Mouse (Mus musculus) cerebellum, adult 11 months (tissue): ENCODE data around the gene Ubxn11.
A peak's percentile ranks its signal among the peaks of the same experiment; 100 is the strongest.
"Not testable (repeated sequence)": the region's sequence is repeated elsewhere in the genome, so short reads cannot be mapped to it uniquely, and the experiment has no call there.

ENCODE experiments used
- DNase-seq: peaks from one replicate; pipeline ENCODE4 v3.0.0; 2022

The Ubxn11 gene

DNA sequence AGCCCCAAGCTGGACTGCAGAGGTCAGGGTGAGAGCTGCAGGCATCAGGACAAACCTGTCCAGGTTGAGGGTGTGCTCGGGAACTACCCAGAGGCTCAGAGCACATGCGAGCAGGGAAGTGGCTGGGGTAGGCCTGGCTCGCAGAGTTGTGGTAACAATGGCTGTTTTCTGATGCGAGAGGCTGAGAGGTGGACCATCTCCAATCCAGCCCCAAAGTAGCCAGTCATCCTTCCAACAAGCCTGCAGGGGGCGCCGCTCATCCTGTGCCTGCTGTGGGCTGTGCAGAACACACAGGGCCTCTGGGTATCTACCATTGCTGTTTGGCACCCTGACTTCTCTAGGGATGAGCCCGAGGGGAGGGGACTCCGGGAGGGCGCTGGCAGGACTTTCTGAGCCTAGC, 17.3 kb downstream of the Ubxn11 start:
- DNase-seq = no peak

- no peak for DNase-seq
Measured at GRCm38 (mm10) chr4:134120192-134120805, 17.9 kb downstream of the Ubxn11 start.

DNA sequence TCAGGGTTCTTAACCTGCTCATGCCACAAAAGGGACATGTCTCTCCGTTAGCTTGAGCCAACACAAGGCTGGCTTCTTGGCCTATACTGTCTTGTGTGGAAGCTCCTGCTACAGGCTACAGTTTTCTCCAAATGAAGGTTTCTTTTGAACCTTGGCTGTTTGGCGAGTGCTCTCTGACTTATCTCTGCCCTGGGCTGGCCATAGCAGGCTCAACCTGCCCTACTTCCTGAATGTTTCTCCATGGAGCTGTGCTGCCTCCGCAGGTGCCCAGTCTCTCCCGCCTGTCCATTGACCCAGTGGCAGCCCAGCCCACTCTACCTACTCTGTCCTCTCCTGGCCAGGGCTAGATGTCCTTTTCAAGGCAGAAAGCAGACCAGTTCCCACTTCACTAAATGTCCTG, 18.5 kb downstream of the Ubxn11 start:
- no peak for DNase-seq

DNA sequence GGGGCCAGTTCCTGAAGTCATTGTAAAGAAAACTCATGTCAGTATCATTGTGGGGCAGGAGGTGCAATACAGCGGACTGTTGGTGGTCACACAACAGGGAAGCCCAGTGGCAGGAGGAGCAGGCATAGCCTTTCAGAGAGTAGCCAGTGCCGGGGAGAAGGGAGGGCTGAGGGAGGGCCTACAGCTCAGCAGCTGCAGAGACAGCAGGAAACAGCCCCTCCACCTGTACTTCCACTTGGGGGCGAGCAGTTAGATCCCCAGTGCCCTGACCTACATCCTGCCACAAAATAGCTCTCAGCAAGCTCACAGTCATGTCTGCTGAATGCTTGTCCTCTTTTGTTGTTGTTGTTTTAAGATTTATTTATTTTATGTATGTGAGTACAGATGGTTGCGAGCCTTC, 19.2 kb downstream of the Ubxn11 start:
- no peak for DNase-seq

DNA sequence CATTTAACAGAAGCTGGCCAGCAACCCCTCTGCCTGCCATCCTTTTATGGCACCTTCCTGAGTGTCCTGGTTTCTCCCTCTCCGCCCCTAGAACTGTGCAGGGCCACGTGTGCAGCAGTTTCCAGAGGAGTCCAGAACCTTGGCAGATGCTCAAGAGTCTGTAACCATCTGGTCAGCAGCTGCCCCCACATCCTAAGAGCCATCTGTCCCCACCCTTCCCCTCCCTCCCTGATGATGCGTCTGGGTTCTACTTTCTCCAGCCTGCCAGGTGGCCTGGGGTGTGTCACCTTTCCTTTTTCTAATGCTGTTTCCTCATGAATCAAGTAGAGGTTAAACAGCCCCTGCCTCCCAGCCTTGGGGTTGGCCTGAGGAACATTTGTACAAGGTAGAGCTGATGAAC, 19.9 kb downstream of the Ubxn11 start:
- no peak for DNase-seq

- DNase-seq = no peak
Measured at GRCm38 (mm10) chr4:134123147-134123546, 20.8 kb downstream of the Ubxn11 start.

- peak; percentile 51 for DNase-seq
Measured at GRCm38 (mm10) chr4:134123680-134124551, 21.5 kb downstream of the Ubxn11 start.

DNA sequence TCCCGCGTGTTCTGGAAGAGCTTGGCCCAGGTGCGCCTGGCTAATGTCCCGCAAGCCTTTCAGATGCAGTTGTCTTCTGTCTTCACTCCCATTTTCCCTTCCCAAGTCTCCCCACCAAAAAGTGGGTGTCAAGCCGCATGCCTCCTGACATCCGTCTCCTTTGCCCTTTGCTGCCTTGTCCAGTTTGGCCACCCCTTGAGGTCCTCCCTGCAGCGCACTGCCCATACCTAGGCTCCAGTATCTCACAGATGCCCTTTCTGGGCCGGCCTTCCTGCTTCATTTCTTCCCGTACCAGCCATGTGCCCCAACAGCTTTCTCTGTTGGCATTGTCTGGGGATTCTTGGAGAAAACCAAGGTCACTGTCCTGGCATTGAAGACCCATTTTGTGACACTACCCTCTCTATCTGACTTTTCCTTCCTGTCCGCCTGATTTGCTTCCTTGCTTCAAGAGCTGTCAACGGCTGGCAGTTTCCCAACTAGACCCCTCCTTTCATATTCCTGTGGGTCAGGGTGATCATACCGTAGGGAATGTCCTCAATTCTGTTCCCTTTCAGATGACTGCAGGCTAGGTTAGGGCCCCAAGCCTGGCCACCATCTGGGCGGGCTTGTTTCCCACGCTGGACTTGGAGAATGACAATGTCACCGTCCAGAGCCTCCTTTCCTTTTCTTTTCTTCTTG, 23.2 kb downstream of the Ubxn11 start:
- DNase-seq = no peak

GRCm38 (mm10) chr4:134126300-134127120, 24.1 kb downstream of the Ubxn11 start:
- no peak for DNase-seq

- no peak for DNase-seq
Measured at GRCm38 (mm10) chr4:134127121-134127455, 24.7 kb downstream of the Ubxn11 start.

DNA sequence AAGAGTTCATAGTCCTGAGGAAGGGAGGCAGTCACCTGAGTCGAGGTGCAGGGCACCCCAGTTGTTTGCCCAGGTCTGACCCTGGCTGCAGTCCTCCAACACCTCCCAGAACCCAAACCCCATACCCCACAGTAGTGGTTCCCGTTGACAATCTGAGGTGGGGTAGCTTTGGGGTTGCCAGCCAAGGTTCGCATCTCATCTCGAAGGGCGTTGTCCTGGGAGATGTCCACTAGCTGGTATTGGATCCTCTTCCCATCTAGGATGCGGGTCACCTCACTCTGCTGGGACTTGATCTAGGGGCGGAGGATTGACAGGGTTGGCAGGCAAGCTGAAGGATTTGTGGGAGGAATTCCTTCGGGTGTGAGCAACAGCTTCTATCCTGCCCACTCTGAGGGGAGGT, 25.4 kb downstream of the Ubxn11 start:
- DNase-seq = no peak

- DNase-seq = peak; percentile 73
Measured at GRCm38 (mm10) chr4:134128221-134128982, 26.0 kb downstream of the Ubxn11 start, which contains the start of gene Sh3bgrl3. TSS of gene Sh3bgrl3 (minus strand) at chr4:134128789.

DNA sequence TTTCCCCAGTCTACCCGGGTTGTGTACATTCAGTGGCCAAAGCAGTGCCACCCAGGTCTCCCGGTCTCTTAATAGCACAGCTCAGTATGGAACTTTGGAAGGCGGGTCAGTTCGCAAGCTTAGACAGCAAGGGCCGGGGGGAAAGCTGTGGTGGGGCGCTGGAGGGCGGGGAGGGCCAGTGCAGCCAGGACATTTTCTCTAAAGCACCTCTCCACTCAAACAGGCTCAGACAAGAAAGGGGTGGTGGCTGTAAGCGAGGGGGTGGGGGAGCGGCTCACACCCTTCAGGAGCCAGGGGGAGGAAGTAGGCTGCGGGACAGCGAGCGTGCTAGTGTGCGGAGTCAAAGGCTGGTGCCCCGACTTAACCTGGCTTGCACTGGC, 26.6 kb downstream of the Ubxn11 start:
- DNase-seq = no peak

DNA sequence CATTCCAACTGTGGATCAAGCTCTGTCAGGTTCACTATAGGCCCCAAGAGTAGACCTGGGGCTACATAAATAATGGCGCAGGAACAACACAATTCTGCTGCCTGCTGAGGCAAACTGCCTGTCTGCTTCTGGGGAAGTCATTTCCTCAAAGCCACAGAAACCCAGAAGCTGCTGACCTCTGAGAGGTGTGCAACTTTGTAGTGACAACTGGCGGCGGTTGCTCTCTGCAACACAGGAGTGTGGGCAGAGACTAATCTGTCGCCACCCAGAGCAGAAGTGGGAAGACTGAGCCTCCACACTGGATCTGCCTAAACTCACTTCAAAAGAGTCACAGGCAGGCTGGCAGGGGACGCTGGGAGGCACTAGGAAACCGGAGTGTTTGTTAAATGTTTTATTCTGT, 27.1 kb downstream of the Ubxn11 start:
- no peak for DNase-seq

DNA sequence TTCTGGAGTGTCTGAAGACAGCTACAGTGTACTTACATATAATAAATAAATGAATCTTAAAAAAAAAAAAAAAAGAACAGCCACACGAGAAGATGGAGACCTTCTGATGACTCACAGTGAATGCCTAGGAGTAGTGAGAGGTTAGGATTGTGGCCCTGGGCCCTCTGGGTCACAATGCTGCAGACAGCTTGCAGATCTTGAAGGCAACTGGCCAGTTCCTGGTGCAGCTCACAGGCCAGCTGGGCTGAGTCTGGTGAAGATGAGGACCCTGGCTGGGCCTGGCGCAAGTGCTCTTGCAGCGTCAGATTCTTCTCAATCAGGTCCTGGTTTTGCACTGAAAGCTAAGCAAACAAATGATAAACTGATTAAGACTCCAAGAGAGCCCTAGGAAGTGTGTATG, 29.7 kb downstream of the Ubxn11 start:
- DNase-seq = no peak

DNA sequence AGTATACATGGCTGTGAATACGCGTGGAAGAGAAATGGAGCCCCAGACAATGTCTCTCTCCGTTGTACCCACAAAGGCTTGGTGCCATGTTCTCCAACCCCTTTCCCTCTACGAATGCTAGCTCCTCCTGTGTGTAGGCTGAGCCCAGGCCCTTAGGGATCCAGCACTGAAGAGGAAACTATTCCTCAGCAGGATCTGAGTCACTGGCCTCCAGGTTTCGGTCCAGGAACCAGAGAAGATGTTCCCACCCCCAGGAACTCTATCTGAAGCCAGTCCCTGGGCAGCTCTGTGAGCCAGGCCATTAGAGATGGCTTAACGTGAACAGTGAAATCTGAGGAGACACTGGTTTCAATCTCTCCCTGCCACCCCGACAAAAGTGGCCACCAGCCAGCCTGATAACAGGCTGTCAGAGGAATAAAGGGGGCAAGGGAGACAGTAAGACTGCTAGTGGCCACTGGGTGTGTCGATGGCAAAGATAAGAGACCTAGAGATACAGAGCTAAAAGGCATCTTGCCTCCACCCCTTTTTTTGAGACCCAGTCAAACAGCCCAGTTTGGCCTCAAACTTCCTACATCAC, 30.2 kb downstream of the Ubxn11 start:
- DNase-seq = no peak

DNA sequence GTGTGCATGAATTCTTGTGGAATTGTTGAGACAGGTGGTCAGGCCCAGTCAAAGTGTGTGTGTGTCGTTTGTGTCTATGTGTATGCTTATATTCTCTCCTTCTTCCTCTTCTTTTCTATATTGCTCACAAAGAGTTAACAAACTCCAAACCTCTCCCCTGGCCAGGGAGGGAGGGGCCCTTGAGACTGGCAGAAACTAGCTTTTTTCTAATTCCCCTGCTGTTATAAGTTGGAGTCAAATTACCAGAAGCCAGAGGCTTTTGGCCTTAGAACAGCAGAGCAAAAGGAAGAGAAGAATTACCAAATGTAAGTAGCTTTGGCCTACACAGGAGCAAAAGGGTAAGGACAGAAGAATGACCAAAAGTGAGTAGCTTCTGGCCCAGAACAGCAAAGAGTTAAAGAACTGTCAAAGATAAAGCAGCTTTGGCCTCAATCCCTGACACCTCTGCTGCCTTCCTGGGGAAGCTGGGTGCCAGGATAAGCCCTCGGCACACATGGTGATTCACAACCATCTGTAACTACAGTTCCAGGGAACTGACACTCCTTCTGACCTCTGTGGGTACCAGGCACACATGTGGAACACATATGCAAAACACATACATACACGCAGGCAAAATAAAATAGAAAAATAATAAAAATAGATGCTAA, 34.0 kb downstream of the Ubxn11 start:
- DNase-seq = no peak

DNA sequence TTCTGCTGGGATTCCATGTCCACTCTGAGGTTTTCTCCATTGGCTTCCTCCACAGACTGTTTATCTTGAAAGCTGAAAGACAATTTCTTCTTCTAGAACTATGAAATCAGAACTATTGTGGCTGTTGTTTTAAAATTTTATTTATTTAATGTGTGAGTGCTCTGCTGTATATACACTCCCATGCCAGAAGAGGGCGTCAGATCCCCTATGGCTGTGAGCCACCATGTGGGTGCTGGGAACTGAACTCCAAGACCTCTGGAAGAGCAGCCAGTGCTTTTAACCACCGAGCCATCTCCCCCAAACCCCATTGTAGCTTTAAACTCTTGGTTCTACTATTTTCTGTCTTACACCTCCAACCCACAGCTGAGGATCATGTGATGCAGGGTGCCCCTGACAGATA, 36.5 kb downstream of the Ubxn11 start:
- no peak for DNase-seq

GRCm38 (mm10) chr4:134144297-134144696, 41.9 kb downstream of the Ubxn11 start:
- DNase-seq = not testable (repeated sequence)

GRCm38 (mm10) chr4:134149389-134149788, 47.0 kb downstream of the Ubxn11 start:
- DNase-seq = no peak

DNA sequence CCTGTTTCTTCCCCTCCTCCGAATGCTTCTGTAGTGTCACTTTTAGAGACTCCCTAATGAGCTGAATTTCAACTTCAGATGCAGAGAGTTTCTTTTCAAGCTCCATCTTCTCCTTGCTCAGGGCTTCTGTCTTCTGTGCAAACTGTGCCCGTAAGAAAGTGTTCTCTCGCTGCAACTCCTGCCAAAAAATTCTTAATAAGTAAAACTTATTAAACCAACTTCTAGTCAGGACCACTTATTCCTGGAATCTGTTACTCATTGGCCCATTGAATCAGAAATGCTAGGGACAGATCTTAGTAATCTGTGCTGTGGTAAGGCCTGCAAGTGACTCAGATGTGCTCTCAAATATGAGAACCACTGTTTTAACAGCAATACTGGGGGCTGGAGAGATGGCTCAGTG, 49.7 kb downstream of the Ubxn11 start:
- no peak for DNase-seq
